Mouse (Mus musculus) cortical plate, adult 2 months (tissue): ENCODE measurements at regions not wholly inside any gene's neighbourhood (a gene's known extent, or its start where the extent isn't known, plus 50 kb on each side); places are given as distances from the start of the nearest gene placed in this dataset.

ENCODE experiments used
- H3K27ac ChIP-seq: fragments of 200-500 bp; 2 replicates; pipeline ENCODE4 v1.5.1; 2012; ENCODE audit warnings: low read length, control low read depth, inconsistent platforms; ENCODE audit not compliant: insufficient read depth
- H3K4me1 ChIP-seq: fragments of 200-500 bp; 2 replicates; pipeline ENCODE4 v1.6.1; 2011; ENCODE audit warnings: low read length; ENCODE audit not compliant: control insufficient read depth, insufficient read depth
- H3K4me3 ChIP-seq: fragments of 200-500 bp; 2 replicates; pipeline ENCODE4 v1.5.1; 2011; ENCODE audit warnings: mild to moderate bottlenecking, low read length, control low read depth; ENCODE audit not compliant: insufficient read depth
- CTCF ChIP-seq: fragments of 200-500 bp; IDR thresholded peaks from 2 replicates; pipeline ENCODE4 v1.5.1; 2011; ENCODE audit warnings: mild to moderate bottlenecking, control low read depth, low read length; ENCODE audit not compliant: insufficient read depth; ENCODE audit errors: extremely low read depth
- POLR2A ChIP-seq: fragments of 200-500 bp; IDR thresholded peaks from 2 replicates; pipeline ENCODE4 v1.6.1; 2011; ENCODE audit warnings: mild to moderate bottlenecking, low read length, control low read depth; ENCODE audit not compliant: insufficient read depth; ENCODE audit errors: extremely low read depth

GRCm38 (mm10) chr13:115676836-115677235 is 575.1 kb upstream of the Itga1 start:
- no peak overlapping the region for H3K27ac ChIP-seq
- no peak for TF ChIP-seq POLR2A
- no peak for TF ChIP-seq CTCF
- no peaks in the 10 kb centered on the region for H3K4me1 ChIP-seq
- H3K4me3 ChIP-seq = no peak overlapping the region

- Histone ChIP-seq H3K27ac (no peak overlapping the region), H3K4me1 (no peaks in the 10 kb centered on the region), H3K4me3 (no peak overlapping the region)
- TF ChIP-seq POLR2A (no peak), CTCF (no peak)
These were observed 572.0 kb upstream of the Itga1 start for GRCm38 (mm10) chr13:115673729-115674128.

- H3K4me3 ChIP-seq = no peak overlapping the region
- TF ChIP-seq POLR2A = no peak
- no peak for TF ChIP-seq CTCF
These were observed 569.9 kb upstream of the Itga1 start for GRCm38 (mm10) chr13:115671685-115672084.

GRCm38 (mm10) chr13:115669516-115669915 is 567.8 kb upstream of the Itga1 start:
- TF ChIP-seq POLR2A (no peak), CTCF (no peak)
- H3K4me1 ChIP-seq = no peaks in the 10 kb centered on the region
- H3K4me3 ChIP-seq = no peak overlapping the region
- no peak overlapping the region for H3K27ac ChIP-seq

More at GRCm38 (mm10) chr13:115671685-115672084, 569.9 kb upstream of the Itga1 start:
- Histone ChIP-seq H3K4me1 (no peaks in the 10 kb centered on the region), H3K27ac (no peak overlapping the region)

GRCm38 (mm10) chr13:115655134-115655533 is 553.4 kb upstream of the Itga1 start:
- Histone ChIP-seq H3K4me3 (no peak overlapping the region), H3K4me1 (no peaks in the 10 kb centered on the region), H3K27ac (no peak overlapping the region)
- no peak for TF ChIP-seq CTCF
- TF ChIP-seq POLR2A = no peak

- Histone ChIP-seq H3K27ac (no peak overlapping the region), H3K4me1 (no peaks in the 10 kb centered on the region), H3K4me3 (no peak overlapping the region)
- TF ChIP-seq CTCF = no peak
- TF ChIP-seq POLR2A = no peak
These were observed 551.2 kb upstream of the Itga1 start for GRCm38 (mm10) chr13:115652935-115653334.

GRCm38 (mm10) chr13:115652352-115652751 is 550.6 kb upstream of the Itga1 start:
- no peak overlapping the region for H3K27ac ChIP-seq
- H3K4me1 ChIP-seq = no peaks in the 10 kb centered on the region
- no peak for TF ChIP-seq CTCF
- no peak overlapping the region for H3K4me3 ChIP-seq

- no peak for TF ChIP-seq POLR2A
- Histone ChIP-seq H3K4me1 (no peaks in the 10 kb centered on the region), H3K27ac (no peak overlapping the region), H3K4me3 (no peak overlapping the region)
These were observed 529.8 kb upstream of the Itga1 start for GRCm38 (mm10) chr13:115631410-115632105.

- TF ChIP-seq CTCF (no peak), POLR2A (no peak)
- H3K27ac ChIP-seq = no peak overlapping the region
- H3K4me3 ChIP-seq = no peak overlapping the region
- H3K4me1 ChIP-seq = no peaks in the 10 kb centered on the region
These were observed 528.8 kb upstream of the Itga1 start for GRCm38 (mm10) chr13:115630603-115631002.

- Histone ChIP-seq H3K4me3 (no peak overlapping the region), H3K27ac (no peak overlapping the region), H3K4me1 (no peaks in the 10 kb centered on the region)
- TF ChIP-seq CTCF (no peak), POLR2A (no peak)
These were observed 511.4 kb upstream of the Itga1 start for GRCm38 (mm10) chr13:115613174-115613573.

- H3K4me1 ChIP-seq = no peaks in the 10 kb centered on the region
- TF ChIP-seq CTCF (no peak), POLR2A (no peak)
- no peak overlapping the region for H3K27ac ChIP-seq
- H3K4me3 ChIP-seq = no peak overlapping the region
These were observed 504.7 kb upstream of the Itga1 start for GRCm38 (mm10) chr13:115606441-115606840.
